Mouse (Mus musculus) gastrocnemius, postnatal 10 days (tissue): ENCODE measurements at regions not wholly inside any gene's neighbourhood (a gene's known extent, or its start where the extent isn't known, plus 50 kb on each side); places are given as distances from the start of the nearest gene placed in this dataset.
A peak's percentile ranks its signal among the peaks of the same experiment; 100 is the strongest.

Experiments used
- DNase-seq: peaks from one replicate; pipeline ENCODE4 v3.0.0; 2021; ENCODE audit warnings: mixed read lengths

DNA sequence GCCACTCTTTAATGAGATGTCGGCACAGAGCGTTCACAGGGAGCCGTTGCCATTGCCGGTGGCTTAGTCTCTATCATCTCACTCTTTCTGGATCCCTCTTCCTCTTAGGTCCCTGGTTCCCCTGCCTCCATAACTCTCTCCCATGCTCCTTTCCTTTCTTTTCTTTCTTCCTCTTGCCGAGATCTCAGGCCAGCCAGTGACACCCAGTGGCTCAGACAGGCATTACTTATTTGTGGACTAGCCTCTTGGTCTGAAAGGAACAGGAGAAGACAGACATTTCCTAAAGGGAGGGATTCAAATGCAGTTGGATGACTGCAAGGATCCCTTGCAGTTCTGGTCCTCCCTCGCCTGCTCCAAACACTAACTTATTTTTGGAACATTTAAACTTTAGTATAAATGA lies 180.5 kb upstream of the Ado start:
- DNase-seq: peak; percentile 59

DNA sequence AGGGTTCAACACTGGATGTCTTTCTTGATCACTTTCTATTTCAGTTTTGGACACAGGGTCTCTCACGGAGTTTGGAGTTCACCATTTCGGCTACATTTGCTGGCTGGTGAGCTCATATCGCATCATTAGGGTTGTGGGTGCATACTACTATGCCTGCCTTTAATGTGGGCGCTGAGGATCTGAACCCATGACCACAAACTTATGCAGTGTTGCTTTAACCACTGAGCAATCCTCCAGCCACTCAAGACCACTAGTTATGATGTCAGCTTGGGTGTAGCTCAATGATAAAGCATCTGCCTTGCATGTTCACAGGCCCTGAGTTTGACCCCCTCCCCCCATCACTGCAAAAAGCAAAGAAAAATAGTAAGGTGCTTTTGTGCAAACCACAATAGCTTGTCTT lies 178.8 kb upstream of the Ado start:
- no peak for DNase-seq

DNA sequence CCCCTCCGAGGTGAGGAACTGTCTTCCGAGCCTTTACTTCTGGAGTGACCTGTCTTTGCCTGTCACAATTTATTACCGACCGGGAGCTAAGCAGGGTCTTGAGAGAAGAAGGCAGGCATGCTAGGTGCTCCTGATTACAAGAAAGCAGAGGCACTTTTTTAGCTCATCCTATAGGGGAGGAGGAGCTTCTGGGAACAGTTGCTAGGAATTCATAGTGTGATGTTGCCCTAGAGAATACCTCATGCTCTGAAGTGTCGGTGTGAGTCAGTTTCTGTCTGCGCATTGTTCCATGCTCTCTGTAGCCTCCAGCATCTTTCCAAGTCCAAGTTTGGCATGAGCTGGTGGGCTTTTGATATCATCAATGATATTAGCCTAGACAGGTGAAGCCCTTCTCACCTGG lies 178.0 kb upstream of the Ado start:
- DNase-seq: no peak

DNA sequence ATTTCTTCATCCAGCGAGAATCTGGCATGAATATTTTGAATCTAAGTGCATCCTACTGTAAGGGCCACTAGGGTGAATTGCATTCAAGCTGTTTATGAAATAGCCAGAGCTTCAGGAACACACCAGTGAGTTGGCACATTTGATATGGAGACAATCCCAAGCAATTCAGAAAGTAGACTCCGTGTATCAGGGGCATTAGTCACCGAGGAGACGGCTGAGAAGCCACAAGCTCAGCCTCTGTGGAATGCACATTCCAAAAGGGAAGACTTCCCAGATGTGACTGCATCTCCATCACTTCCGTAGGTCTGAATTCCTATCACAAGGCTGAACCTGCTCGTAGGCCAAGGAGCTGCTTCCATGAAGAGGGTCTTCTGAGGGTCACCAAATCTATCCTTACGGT lies 177.6 kb upstream of the Ado start:
- DNase-seq: no peak

DNA sequence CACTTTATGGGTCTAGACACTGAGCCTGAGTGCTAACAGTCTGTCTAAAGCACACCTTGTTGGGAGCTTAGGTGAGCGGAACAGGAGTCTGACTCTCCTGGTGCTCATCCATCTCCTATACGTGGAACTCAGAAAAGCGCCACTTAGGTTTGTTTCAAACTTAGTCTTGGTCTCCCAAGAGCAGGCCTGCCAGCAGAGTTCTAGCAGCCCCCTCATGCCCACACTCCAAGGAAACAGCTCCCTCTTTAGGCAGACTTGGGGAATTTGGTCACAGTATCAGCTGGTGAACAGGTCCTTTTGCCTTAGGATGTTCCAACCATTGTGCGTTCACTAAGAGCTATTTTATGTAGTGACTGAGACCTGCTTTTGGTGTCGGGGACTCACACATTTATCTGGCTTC lies 173.0 kb upstream of the Ado start:
- DNase-seq: no peak

DNA sequence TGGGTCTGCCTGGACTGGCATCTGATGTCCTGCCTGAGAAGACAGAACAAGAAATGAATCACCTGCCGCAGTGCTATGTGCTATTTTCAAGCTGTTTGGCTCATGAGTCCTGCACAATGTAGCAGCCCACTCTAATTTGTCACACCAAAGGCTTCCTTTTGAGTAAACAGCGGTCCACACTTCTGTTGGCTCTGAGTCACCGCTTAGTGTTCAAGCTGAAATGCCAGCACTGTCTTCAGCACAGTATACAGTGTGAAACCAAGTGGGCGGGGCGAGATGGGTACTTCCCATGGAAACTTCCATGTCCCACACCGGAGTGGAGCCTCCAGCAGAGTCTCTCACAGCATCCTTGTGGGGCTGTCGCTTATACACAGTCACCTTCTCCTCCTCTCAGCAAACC lies 168.8 kb upstream of the Ado start:
- DNase-seq: no peak

DNA sequence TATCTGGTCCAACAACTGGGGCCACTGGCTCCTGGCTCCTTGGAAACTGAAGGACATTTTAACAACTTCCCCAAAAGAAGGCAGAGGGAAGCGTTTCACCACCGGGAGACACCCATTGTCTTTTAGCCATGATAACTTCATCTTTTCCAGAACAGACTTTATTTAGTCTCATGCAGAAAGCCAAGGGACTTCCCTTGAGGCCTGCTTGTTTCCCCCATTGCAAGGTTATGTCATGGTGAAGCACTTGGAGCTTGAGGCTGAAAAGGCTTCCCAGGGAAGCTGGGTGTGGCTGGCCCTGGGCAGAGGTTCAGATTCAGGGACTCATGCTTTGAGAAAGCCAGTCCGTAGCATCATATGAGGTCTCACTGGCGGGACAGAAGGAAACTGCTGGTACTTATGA lies 166.3 kb upstream of the Ado start:
- DNase-seq: peak; percentile 30

DNA sequence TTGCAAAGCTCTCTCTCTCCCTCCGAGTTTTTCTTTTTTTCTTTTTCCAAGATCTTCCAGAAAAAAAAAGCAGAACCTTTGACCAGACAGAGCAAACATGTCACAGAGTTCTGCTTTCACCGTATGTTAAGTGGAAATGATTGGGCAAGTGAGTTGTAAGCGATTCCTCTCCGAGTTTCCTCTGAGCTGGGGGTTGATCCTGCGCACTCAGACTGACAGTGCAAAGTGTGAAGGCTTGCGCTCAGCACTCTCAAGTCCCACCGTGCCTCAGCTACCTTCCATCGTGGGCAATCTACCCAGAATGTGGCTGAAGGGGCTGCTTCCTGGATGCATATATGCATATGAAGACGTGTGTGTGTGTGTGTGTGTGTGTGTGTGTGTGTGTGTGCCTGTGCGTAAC lies 164.3 kb upstream of the Ado start:
- no peak for DNase-seq

DNA sequence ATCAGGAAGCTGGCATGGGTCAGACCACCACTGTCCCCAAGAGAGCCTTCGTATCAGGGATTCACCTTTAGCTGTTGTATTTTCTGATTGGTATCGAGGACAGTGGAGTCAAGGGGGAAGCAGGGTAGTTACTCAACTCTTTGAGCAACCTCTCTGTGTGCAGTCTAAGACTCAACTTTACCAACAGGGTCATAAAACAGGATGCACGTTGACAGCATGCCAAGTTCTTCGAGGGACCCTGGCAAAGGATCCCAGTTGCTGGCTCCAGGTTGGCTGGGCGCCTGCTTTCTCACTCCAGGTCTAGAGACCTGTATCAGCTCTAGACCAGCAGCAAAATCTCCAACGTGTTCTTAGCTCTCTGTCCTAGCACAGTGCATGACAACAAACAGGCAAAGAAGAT lies 163.9 kb upstream of the Ado start:
- no peak for DNase-seq

DNA sequence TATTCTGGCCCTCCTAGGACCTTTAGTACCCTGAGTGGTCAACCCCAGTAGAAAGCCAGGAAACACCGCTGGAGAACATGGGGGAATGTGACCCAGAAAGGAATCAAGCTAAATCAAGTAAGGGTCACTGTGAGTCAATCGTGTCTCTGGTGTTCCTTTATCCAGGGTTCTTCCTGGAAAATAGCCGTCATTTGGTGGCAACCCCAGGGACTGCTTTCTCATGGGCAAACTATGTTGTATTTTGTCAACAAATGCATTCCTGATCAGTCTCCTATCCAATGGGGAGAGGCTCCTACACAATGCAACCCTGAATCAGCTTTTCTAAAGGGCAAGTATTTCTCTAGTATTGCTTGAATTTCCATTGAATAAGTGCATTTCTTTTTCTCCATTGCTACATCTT lies 163.2 kb upstream of the Ado start:
- no peak for DNase-seq

DNA sequence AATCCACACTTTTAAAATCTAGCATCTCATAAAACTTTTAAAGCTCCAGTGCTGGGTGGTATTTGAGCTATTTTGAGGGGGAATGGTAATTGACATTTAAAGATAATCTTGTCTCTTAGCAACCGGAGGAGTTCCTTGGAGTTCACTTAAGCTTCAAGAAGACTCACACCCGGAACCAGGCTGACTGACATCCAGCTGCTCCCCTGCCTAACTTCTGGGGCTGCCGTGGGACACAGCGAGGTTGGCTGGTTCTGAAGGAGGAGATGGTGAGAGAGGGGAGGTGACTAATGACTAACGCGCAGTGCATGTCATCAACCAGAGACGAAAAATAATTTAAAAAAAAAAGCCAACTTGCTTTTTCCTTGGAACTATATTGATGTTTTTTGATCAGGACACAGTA lies 157.7 kb upstream of the Ado start:
- no peak for DNase-seq

DNA sequence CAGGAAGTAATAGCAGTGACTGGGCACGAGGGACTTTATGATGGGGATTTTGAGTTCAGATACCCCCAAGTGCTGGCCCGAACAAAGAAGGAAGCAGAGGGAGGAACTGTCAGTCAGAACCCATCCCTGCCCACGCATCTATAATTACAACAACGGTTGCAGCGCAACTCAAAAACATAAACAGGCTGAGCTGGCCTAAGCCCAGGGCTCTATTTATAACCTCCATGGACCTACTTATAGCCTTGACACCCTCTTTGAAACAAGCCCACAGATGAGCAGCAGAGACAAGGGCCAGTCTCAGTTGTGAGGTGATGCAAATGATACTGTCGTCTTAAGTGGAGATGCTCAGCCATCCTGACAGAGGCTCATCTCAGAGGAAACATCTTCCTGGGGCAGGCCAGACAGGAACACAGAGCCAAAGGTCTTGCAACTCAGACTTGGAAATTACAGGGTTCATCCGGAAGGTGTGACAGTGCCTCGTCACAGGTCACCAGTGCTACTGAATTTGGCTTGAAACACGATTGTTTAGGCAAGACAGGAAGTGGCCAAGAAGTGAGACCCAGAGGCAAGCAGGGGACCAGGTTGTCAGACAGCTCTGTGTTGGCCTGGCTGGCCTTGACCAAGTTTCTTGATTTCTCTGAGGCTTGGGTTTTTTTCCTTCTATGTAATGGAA lies 154.2 kb upstream of the Ado start:
- DNase-seq: no peak

DNA sequence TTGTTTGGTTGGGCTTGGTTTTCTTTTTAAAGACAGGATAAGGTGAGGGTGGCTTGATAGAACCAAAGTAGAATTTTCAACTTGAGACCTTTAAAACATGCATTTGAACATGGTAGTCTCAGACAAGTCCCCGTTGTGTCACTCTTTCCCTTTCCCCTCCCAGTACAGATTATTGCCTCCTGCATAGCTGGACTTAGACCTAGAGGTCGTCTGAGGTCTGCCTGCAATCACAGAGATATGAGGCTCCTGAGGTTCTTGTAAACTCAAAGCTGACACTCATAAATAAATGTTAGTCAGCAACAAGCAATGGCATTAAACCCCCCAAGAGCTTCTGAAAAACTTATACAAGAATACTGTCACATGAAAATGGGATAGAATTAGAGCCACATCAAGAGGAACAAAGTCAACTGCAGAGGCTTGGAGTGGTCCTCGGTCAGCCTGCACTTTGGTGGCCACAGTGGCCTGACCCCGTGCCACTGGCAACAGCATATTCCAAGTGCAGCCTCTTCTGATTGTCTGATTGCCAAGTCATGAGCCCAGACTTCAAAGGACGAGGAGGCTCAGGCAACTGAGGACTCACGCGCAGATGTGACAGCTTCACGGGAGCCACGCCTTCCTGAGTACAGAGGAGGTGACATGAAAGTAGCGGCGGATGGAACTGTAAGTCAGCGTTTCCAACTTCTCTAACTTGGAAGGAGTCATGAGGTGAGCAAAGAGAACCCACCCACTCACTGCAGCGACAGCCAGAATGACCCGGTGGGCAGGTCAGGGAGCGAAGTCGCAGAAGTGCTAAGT lies 148.8 kb upstream of the Ado start:
- DNase-seq: no peak

DNA sequence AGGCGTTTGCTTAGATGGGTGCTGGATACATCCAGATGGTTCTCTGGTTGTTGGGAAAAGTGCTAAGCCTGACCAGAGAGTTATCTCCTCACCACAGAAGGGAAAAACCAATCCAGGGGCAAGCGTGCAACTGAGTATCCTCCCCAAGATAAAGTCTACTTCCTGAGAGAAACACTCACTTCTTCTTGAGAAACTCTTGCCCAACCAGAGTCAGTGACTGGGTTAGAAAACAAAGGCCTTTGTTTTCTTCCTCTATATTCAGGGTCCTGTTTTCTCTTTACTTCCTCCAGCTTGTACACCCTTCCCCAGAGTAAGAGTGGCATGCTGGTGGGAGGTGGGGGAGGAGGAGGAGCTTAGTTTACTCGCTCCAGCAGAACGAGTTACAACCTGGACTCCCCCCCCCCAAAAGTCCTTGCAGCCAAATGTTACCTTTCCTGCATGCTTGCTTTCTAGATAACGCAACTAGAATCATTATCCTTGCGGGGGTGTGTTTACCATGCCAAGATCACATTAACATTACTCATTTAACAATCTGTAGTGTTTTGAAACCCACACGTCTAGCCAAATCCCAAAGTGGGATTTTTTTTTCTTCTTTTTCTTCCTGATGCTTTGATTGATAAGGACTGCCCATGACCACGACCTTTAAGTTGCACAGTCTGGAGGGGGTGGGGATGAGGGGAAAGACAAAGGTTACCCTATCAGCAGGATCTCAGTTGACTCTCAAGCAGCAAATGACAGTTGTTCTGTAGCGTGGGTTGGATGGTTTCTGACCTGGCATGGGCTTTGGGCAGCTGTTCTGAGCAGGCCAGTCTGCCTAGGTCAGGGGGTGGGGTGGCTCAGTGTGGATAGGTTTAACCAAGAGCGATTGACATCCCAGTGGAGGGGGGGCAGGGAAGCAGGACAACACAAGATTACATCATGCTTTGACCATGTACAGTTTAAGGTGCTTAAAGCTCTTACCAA lies 147.4 kb upstream of the Ado start:
- DNase-seq: no peak

DNA sequence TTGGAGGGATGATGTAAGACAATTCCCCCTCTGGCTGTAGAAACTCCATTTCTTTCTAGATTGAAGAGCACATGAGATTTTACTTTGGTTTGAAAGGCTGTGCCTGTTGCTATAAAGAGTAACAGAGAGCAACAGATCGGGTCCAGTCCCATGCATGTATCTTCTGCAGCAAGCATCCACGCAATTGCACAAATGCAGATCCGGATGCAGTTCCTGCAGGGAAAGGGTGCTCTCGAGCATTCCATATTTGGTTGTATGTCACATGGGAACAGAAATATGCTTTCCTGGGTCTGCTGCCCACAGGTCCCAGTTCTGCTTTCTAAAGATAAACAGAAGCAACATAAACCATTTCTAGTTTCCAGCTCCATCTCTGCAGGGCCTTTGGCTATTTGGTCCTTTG lies 146.0 kb upstream of the Ado start:
- DNase-seq: no peak

DNA sequence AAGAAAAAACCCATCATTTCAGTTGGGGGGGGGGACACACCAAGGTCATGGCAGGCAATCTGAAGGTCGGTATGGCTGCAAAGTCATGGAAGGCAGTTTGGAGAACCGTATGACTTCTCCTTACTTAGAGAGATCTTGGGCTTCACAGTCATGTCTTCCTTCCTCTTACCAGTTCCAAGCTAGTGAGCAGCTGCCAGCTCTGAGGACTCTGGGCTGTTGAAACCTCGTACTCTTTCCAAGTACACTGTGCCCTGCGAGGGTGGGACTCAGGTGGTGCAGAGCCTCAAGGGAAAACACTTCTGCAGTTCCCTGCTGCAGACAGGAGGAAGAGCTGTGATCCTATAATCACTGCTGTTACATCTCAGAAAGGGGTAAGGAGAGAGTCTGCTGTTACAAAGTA lies 144.8 kb upstream of the Ado start:
- DNase-seq: no peak

DNA sequence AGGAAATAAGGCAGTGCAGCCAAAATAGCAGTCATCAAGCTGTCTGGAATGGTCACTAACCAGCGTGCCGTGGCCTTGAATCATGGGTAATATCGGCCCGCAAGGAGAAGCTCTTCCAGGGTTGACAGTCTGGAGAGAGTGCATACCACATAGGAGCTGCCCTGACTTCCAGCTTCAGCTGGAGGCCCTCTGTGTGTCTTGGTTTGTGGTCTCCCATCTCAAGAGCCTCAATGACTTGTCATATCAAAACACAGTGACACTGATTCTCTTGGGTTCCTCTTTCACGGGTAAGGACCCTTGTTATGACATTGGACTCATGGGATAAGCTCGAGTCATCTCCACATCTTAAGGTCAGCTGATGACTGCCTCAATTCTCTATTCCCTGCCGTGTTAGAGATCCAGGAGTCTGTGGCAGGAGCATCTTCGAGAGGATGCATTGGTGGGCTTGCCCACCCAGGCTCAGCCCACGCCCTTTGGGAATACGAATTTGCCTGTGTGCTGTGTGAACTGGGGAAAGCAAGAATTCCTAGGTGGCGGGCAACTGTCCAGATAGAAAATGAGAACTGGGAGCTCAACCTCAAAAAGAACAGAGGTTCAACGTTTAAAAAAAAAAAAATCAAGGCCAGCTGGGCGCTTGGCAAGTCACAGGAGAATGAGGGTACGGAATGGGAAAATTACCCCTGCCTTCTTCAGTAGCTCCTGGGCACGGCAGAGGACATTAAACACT lies 141.4 kb upstream of the Ado start:
- no peak for DNase-seq

DNA sequence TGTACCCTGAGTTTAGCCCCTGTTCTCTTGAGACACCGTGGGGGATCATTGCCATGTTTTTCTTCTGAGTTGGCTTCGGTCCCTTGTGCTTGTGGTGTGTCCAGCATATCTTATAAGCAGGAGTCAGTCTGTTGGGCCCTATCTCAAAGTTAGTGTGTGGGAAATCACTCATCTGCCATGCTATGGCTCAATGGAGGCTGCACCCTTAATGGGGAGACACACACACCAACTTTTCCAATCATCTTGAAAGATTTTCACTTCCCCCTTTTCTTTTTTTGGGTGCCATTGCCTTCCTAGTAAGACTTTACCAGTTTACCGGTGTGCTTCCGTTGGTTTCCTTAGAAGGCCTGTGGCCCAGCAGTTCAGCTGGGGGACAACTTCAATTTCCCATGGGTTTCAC lies 130.6 kb upstream of the Ado start:
- DNase-seq: no peak

DNA sequence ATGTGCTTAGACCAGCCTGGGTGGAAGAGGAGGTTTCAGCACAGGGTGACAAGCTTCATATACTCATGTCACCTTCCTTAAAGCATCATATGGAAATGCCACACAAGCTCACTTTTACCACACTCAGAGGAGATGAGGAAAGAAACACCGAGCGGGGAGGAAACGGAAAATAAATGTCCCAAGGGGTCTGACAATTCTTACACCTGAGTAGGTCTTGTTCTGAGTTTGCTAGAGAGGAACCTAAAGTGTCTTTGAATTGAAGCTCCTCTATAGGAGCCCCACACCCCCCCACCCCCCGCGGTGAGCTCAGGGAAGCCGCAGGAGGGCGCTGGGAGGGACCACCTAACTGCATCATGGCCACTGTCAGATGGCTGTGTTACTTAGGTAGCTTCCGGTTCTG lies 124.7 kb upstream of the Ado start:
- DNase-seq: no peak

DNA sequence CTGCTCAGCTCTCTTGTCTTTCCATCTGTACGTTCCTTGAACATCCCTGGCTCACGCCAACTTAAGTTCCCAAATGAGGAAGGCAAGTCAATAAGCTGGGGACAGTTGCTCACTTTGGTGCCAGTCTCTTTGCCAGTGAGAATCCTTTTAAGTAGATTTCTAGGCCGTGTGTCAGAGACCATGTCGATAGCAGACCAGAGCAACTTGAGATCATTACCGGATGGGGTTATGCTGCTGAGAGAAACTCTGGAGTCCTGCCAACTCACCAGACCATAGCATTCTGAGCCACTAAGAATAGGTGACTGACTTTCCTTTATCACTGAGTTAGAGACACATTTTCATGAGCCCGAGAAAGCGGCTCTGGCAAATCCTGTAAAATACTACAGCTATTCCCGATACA lies 123.5 kb upstream of the Ado start:
- DNase-seq: no peak

DNA sequence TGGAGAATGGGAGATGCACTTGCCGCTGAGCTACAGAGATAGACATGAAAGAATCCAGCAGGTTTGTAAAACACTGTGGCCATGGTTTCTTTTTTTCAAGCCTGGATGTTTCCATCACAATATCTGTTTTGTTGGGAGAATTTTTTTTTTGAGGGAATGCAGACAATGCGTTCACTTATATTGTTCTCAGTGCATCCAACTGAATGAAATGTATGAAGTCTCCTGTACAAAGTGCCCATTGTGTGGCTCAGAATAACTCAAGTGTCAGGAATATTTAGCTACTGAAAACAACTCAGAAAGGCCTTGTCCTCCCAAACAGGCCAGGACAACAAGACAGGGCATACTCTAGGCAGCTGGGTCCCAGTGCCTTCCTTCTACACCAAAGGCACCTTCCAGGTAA lies 120.3 kb upstream of the Ado start:
- DNase-seq: no peak

DNA sequence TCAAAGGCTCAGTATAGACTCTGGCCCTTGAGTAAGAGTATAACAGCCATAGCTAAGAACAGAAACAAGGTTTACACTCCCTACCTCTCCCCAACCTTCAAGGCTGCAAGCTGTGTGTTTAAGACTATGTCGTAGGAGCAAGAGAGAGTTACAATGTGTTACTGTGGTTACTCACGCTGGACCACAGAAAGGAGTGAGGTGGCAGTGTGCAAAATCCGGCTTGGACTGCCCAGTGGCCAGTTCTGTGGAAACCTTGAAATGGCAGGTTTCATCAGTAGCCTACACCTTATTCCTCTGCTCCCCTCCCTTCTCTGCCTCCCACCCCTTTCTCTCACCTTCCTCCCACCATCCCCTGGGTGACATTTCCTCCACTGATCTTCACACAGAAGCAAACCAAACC lies 114.3 kb upstream of the Ado start:
- no peak for DNase-seq

DNA sequence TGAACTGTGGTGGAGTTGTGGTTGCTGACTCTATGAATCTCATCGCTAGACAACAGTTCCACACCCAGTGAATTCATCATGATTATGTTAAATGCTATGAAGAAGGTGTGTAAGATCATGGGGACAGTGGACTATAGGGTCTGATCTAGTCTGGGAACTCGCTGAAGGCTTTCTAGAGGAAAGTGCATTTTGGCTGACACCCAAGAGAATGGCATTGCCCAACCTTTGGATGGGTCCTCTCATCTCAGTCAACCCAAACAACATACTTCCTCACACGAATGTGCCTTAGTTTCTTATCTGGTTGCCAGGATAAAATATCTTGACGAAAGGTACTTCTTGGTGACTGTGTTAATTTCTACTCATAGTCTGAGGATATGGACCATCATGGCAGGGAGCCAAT lies 112.9 kb upstream of the Ado start:
- DNase-seq: no peak
